18 mouse cellular contexts compared by ENCODE assay signal in the genomic region with DNA sequence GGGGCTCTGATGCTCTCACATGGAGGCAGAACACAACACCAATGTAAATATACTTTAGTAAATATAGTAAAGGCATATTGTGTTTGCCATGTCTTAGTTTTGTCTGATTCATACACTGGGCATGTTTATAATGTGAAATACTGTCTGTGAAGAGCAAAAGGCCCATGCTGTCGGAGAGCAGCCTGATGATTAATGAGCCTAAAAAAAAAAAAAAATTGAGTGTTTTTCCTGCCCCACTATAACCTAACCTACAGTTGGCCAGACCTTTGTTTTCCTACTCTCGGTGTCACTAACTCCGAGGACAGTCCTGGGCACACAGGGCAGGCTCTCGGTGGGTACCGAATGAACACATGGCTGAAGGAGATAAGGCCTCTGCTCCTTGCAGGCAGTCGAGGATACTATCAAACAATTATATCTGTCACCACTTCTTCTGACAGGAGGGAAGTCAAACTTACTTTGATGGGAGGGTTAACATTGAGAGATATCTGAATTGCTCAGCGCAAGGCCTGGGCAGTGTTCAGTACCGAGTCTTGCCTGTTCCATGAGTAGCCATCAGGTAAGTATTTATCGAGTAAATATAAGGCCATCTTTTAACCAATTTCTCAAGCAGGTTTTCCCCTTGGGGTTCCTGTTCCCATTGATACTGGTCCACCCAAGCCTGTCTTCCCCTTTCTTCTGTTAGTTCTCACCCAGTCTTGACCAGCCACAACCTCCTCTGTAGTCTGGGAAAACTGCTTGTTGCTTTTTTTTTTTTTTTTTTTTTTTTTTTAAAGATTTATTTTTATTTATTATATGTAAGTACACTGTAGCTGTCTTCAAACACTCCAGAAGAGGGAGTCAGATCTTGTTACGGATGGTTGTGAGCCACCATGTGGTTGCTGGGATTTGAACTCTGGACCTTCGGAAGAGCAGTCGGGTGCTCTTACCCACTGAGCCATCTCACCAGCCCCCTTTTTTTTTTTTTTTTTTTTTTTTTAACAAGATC. TPM values are rescaled to one million over a fixed set of nuclear protein-coding genes. Genes with fewer than 3 reads are reported as not detected.
DNase-seq lines count a peak whose midpoint lies in the region; ATAC-seq and TF ChIP-seq lines count a peak whose summit lies in the region.
"Had no signal": no experiment of that assay in that cellular context is flagged by ENCODE, and none has a peak within 500 bp of the region (broad histone marks: within the 10 kb centered on the region; RNA-seq: fewer than 3 reads in every experiment).

No protein-coding gene starts in this region.

- 56% methylated on average over 9 of the region's 12 CpGs for WGBS in lung, embryonic 14.5 days
- 45% methylated on average over 10 of the region's 12 CpGs for WGBS in liver, embryonic 11.5 days
- 83% methylated on average over 9 of the region's 12 CpGs for WGBS in limb, embryonic 10.5 days

- H3K27ac ChIP-seq in lung, embryonic 14.5 days (ENCODE audit: low read depth) = no peak overlapping the region
- H3K27ac ChIP-seq in liver, embryonic 11.5 days (ENCODE audit: low read depth, low read length) = peak overlapping the region; percentile 55
- no peak overlapping the region for H3K27ac ChIP-seq in limb, embryonic 10.5 days
- H3K27ac ChIP-seq: hindbrain, embryonic 15.5 days; left cerebral cortex, adult 2 months; limb, embryonic 12.5 days had no signal

- no peaks in the 10 kb centered on the region for H3K9me3 ChIP-seq in lung, embryonic 14.5 days (ENCODE audit: low read depth, low read length)
- no peaks in the 10 kb centered on the region for H3K9me3 ChIP-seq in liver, embryonic 11.5 days (ENCODE audit: control insufficient read depth, low read length)
- no peaks in the 10 kb centered on the region for H3K9me3 ChIP-seq in limb, embryonic 10.5 days (replicated peaks)
- H3K9me3 ChIP-seq: hindbrain, embryonic 15.5 days; limb, embryonic 12.5 days had no signal

- no peaks in the 10 kb centered on the region for H3K27me3 ChIP-seq in lung, embryonic 14.5 days (ENCODE audit: insufficient read depth, low read length)
- H3K27me3 ChIP-seq in liver, embryonic 11.5 days (replicated peaks; ENCODE audit: control insufficient read depth, insufficient read depth, low read length) = no peaks in the 10 kb centered on the region
- peaks cover 21% of the 10 kb centered on the region for H3K27me3 ChIP-seq in limb, embryonic 10.5 days (ENCODE audit: low read depth, poor library complexity, severe bottlenecking)
- H3K27me3 ChIP-seq: megakaryocyte, embryonic 14.5 days had no signal

- no peak overlapping the region for H3K4me2 ChIP-seq in lung, embryonic 14.5 days
- peak overlapping the region; percentile 33 for H3K4me2 ChIP-seq in liver, embryonic 11.5 days
- H3K4me2 ChIP-seq: hindbrain, embryonic 15.5 days; limb, embryonic 12.5 days had no signal

- no peaks in the 10 kb centered on the region for H3K36me3 ChIP-seq in lung, embryonic 14.5 days (ENCODE audit: insufficient read depth)
- peaks cover 6% of the 10 kb centered on the region; the same call in 1 of the 2 replicates for H3K36me3 ChIP-seq in liver, embryonic 11.5 days (ENCODE audit: control insufficient read depth, insufficient read depth, low read length)
- no peaks in the 10 kb centered on the region; the same call in 1 of the 2 replicates for H3K36me3 ChIP-seq in limb, embryonic 10.5 days
- H3K36me3 ChIP-seq: hindbrain, embryonic 15.5 days; limb, embryonic 12.5 days had no signal

- peak; percentile 57; the same call in 1 of the 2 replicates for ATAC-seq in lung, embryonic 14.5 days (ENCODE audit: insufficient read depth)
- ATAC-seq in liver, embryonic 11.5 days (replicated peaks; ENCODE audit: low FRiP score) = peak; percentile 93
- peak; percentile 85 for ATAC-seq in megakaryocyte progenitor cell, adult 5-6 weeks (replicated peaks; ENCODE audit: poor library complexity)

- no peaks in the 10 kb centered on the region for H3K4me1 ChIP-seq in lung, embryonic 14.5 days (ENCODE audit: insufficient read depth)
- H3K4me1 ChIP-seq in liver, embryonic 11.5 days (replicated peaks; ENCODE audit: control insufficient read depth, insufficient read depth, low read length) = peaks cover 26% of the 10 kb centered on the region
- peaks cover 2% of the 10 kb centered on the region; the same call in 1 of the 2 replicates for H3K4me1 ChIP-seq in limb, embryonic 10.5 days

- no peak for TF ChIP-seq CTCF in lung, embryonic 14.5 days (IDR thresholded peaks at IDR 0.05; ENCODE audit: low read depth)

- H3K4me3 ChIP-seq in lung, embryonic 14.5 days (ENCODE audit: low read depth, low read length) = no peak overlapping the region
- H3K4me3 ChIP-seq in liver, embryonic 11.5 days (ENCODE audit: low read depth, low read length) = no peak overlapping the region
- no peak overlapping the region for H3K4me3 ChIP-seq in limb, embryonic 10.5 days
- H3K4me3 ChIP-seq: hindbrain, embryonic 15.5 days; left cerebral cortex, adult 2 months; limb, embryonic 12.5 days; megakaryocyte, embryonic 14.5 days had no signal

- H3K9ac ChIP-seq in lung, embryonic 14.5 days = no peak overlapping the region
- H3K9ac ChIP-seq in liver, embryonic 11.5 days (ENCODE audit: low read depth, low read length) = no peak overlapping the region
- H3K9ac ChIP-seq: hindbrain, embryonic 15.5 days; limb, embryonic 12.5 days had no signal

- no peak for DNase-seq in lung, embryonic 14.5 days
- no peak for DNase-seq in lung, postnatal 25 days (ENCODE audit: low spot score)
- peak; percentile 22 for DNase-seq in adipocyte (ENCODE audit: low spot score)
- no peak for DNase-seq in liver, embryonic 11.5 days (ENCODE audit: low spot score)
- no peak for DNase-seq in limb, embryonic 10.5 days (ENCODE audit: low spot score)
- DNase-seq in thymus, postnatal 36 days = no peak
- no peak for DNase-seq in ovary, postnatal 14 days (ENCODE audit: low spot score)
- DNase-seq: adrenal gland, postnatal 10 days; cerebellum, adult 2 months; heart, adult 11 months; kidney, adult 18-20 months; kidney, postnatal 14 days; right cerebral cortex, postnatal 25 days had no signal

RNA-seq across cellular contexts. Expression of gene Slc46a3, which starts 6.0 kb away (rescaled TPM):
- 3.3 and 4.3 TPM in 2 replicates for polyA plus RNA-seq in lung, embryonic 14.5 days (2014; fragmentation: Nextera tagmentation; extraction: Ambion mirVana)
- 13.9 and 14.1 TPM in 2 replicates for polyA plus RNA-seq in liver, embryonic 11.5 days (2014; fragmentation: Nextera tagmentation; extraction: Ambion mirVana)
- total RNA-seq in megakaryocyte progenitor cell, adult 5-6 weeks (2015) = 3.9 and 4.5 TPM in 2 replicates
- 1.6 and 3.9 TPM in 2 replicates for total RNA-seq in megakaryocyte progenitor cell, adult 5-6 weeks (2017)
- 1.3 and 2.4 TPM in 2 replicates for polyA plus RNA-seq in limb, embryonic 10.5 days (2016; fragmentation: Nextera tagmentation; extraction: Ambion mirVana)

RNA-seq across cellular contexts. Expression of gene Pomp, which starts 28.3 kb away (rescaled TPM):
- polyA plus RNA-seq in lung, embryonic 14.5 days (2014; fragmentation: Nextera tagmentation; extraction: Ambion mirVana) = 506 and 511 TPM in 2 replicates
- 430 and 458 TPM in 2 replicates for polyA plus RNA-seq in liver, embryonic 11.5 days (2014; fragmentation: Nextera tagmentation; extraction: Ambion mirVana)
- total RNA-seq in megakaryocyte progenitor cell, adult 5-6 weeks (2015) = 194 and 211 TPM in 2 replicates
- total RNA-seq in megakaryocyte progenitor cell, adult 5-6 weeks (2017) = 141 and 205 TPM in 2 replicates
- polyA plus RNA-seq in limb, embryonic 10.5 days (2016; fragmentation: Nextera tagmentation; extraction: Ambion mirVana) = 467 and 519 TPM in 2 replicates
